Mouse (Mus musculus) G1E (cell line): ENCODE results near the gene Igfbp2. TPM values are rescaled to one million over a fixed set of nuclear protein-coding genes. Genes with fewer than 3 reads are reported as not detected.

Experiments used
- ATAC-seq: 2 replicates; pipeline ENCODE4 v1.8.0; 2016; ENCODE audit warnings: mild to moderate bottlenecking; ENCODE audit not compliant: insufficient number of reproducible peaks, poor library complexity, low FRiP score, severe bottlenecking; ENCODE audit errors: extremely low read depth
- DNase-seq: peaks from one replicate; pipeline ENCODE4 v3.0.0; 2012; ENCODE audit warnings: low spot score
- H3K27me3 ChIP-seq: 2 replicates; pipeline ENCODE4 v1.6.1; 2012; ENCODE audit warnings: mild to moderate bottlenecking, low read length, inconsistent platforms; ENCODE audit not compliant: insufficient read depth
- H3K36me3 ChIP-seq: replicated peaks from 2 replicates; pipeline ENCODE3; 2012; ENCODE audit warnings: mild to moderate bottlenecking, inconsistent platforms
- H3K4me1 ChIP-seq: 2 replicates; pipeline ENCODE4 v1.6.1; 2012; ENCODE audit warnings: low read depth, low read length, inconsistent platforms, mixed read lengths; ENCODE audit not compliant: insufficient read depth
- H3K4me3 ChIP-seq: 2 replicates; pipeline ENCODE4 v1.5.1; 2012; ENCODE audit warnings: low read depth, mild to moderate bottlenecking, inconsistent platforms, low read length, moderate library complexity, mixed read lengths
- H3K9me3 ChIP-seq: replicated peaks from 2 replicates; pipeline ENCODE4 v1.6.1; 2012; ENCODE audit warnings: inconsistent platforms
- CTCF ChIP-seq: IDR thresholded peaks from 2 replicates; pipeline ENCODE4 v1.5.1; 2012; ENCODE audit warnings: low read depth, low read length, inconsistent platforms, mixed read lengths
- GATA1 ChIP-seq: IDR thresholded peaks from 2 replicates; pipeline ENCODE4 v1.6.1; 2012; ENCODE audit warnings: borderline replicate concordance, low read length, inconsistent platforms, mixed read lengths
- GATA2 ChIP-seq: IDR thresholded peaks from 2 replicates; pipeline ENCODE4 v1.6.1; 2012; ENCODE audit warnings: low read depth, low read length, inconsistent platforms, borderline replicate concordance
- POLR2AphosphoS5 ChIP-seq: IDR thresholded peaks from 2 replicates; pipeline ENCODE4 v1.6.1; 2012; ENCODE audit warnings: low read depth, low read length, inconsistent platforms; ENCODE audit not compliant: insufficient replicate concordance
- TAL1 ChIP-seq: conservative IDR thresholded peaks from 2 replicates; pipeline ENCODE4 v1.6.1; 2012; ENCODE audit warnings: low read depth, low read length, inconsistent platforms, mixed read lengths
- polyA plus RNA-seq: library from polyadenylated mRNA; stranded (reverse); fragments of >175 nt; gene quantifications from 2 replicates; pipeline ENCODE4 v1.2.3, GENCODE M21; 2012
- total RNA-seq, 2 experiments: library from RNA; stranded (forward) in 1 of 2; stranded (reverse) in 1 of 2; fragments of 200-1000 nt in 1 of 2; fragments of >200 nt in 1 of 2; fragmentation: Nextera tagmentation in 1 of 2; gene quantifications; 2 replicates each; pipeline ENCODE4 v1.2.3; 2014 to 2017

Gene Igfbp2
- total and polyA plus RNA-seq, 3 experiments, result 0.55 TPM; not detected in 2

DNA sequence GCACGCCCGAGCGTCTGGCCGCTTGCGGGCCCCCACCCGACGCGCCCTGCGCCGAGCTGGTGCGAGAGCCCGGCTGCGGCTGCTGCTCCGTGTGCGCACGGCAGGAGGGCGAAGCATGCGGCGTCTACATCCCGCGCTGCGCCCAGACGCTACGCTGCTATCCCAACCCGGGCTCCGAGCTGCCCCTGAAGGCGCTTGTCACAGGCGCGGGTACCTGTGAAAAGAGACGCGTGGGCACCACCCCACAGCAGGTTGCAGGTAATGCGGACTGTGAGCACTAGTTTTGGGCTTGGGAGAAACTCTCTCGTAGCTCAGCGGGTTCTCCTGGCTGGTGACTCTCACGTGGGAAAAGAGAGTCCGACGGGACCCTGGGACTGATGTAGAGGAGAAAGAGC, 401 bp downstream of the Igfbp2 start:
- Histone ChIP-seq H3K9me3 (no peaks in the 10 kb centered on the region), H3K36me3 (no peaks in the 10 kb centered on the region), H3K27me3 (peaks cover 40% of the 10 kb centered on the region), H3K4me1 (no peaks in the 10 kb centered on the region), H3K4me3 (no peak overlapping the region)
- DNase-seq (no peak), ATAC-seq (no peak)
- no peak for TF ChIP-seq GATA2
- no peak for TF ChIP-seq POLR2AphosphoS5
- no peak for TF ChIP-seq TAL1
- no peak for TF ChIP-seq CTCF
- no peak for TF ChIP-seq GATA1

DNA sequence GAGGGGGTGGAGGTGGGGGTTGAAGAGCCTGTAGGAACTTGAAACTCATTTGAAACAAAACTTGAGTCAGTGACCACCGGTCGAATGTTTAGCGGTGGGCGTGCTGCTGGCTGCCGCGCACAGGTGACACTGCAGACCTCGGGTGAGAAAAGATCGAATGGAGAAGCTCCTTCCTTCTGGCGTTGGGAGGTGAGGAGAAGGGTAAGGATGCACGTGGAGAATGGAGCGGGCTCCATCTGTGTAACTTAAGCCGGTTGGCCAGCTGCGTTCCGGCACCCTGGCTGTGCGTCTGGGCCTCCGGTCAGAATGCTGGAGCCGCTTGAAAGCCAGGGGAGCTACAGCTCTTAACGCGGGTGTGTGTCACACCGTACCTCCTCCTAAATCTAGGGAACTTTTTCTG, 983 bp downstream of the Igfbp2 start:
- no peaks in the 10 kb centered on the region for H3K9me3 ChIP-seq
- TF ChIP-seq TAL1, result no peak
- no peak for TF ChIP-seq POLR2AphosphoS5
- TF ChIP-seq CTCF, result no peak
- TF ChIP-seq GATA2, result no peak
- no peak for TF ChIP-seq GATA1
- no peak for DNase-seq
- no peak overlapping the region for H3K4me3 ChIP-seq
- no peaks in the 10 kb centered on the region for H3K36me3 ChIP-seq
- no peak for ATAC-seq
- peaks cover 40% of the 10 kb centered on the region for H3K27me3 ChIP-seq
- no peaks in the 10 kb centered on the region for H3K4me1 ChIP-seq

DNA sequence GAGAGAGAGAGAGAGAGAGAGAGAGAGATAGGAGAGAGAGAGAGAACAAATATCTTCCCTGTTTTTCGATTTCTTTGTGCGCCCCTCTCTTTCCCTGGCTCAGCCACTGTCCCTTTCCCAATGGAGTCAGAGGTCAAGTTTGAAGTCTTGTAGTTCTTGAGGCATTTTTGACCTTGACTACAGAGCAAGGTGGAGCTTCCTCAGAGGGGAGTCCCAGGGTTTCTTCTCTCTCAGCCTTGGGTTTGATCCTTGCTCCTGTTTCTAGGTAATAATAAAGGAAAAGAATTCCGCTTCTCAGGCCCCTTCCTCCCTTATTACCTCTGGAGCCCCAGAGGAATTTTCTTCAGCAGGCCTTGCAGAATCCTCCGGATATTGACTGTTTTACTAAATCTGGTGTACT, 1.6 kb downstream of the Igfbp2 start:
- no peak overlapping the region for H3K4me3 ChIP-seq

DNA sequence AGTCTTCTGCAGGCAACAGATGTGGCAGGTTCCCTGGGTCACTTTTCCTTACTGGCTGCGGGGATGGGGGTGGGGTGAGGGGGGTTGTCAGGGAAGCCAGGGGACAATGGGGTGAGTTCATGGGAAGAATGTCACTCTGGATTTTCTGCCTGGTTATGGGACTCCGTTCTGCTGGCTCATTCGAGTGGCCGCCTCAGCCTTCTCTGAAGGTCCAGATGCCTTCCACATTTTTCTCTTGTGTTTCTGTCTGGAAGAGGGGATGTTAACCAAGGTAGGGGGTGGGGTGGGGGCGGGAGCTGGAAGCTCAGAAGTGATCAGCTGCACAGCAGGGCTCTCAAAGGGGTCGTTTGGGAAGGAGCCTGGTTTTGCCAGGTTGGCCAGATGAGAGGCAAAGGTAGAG, 2.1 kb downstream of the Igfbp2 start:
- Histone ChIP-seq H3K27me3 (peaks cover 38% of the 10 kb centered on the region), H3K4me1 (no peaks in the 10 kb centered on the region), H3K4me3 (no peak overlapping the region), H3K36me3 (no peaks in the 10 kb centered on the region), H3K9me3 (no peaks in the 10 kb centered on the region)
- DNase-seq (no peak), ATAC-seq (no peak)
- TF ChIP-seq GATA2 (no peak), GATA1 (no peak), TAL1 (no peak), POLR2AphosphoS5 (no peak), CTCF (no peak)

More for the DNA sequence above, 1.6 kb downstream of the Igfbp2 start:
- no peak for ATAC-seq
- Histone ChIP-seq H3K36me3 (no peaks in the 10 kb centered on the region), H3K27me3 (peaks cover 40% of the 10 kb centered on the region), H3K4me1 (no peaks in the 10 kb centered on the region), H3K9me3 (no peaks in the 10 kb centered on the region)
- TF ChIP-seq TAL1 (no peak), POLR2AphosphoS5 (no peak), GATA2 (no peak), GATA1 (no peak)
- no peak for DNase-seq

DNA sequence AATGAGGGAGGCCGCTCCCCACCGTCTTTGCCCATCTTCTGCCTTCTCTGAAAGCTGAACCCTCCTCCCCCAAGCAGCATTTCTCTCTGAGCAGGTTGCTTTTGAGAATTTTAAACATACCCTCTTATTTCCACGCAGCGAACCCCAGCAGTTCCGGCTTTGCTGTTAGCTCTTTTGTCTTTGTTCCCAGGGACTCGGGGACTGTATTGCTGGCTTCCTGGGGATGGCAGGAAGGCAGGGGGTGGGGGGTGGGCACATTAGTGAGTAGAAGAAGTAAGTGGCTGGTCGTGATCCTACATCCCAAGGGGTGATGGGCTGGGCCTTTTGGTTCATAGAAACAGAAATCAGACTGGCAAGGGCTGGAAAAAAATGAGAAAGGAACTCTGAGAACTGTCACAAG, 2.6 kb downstream of the Igfbp2 start:
- no peak for DNase-seq
- no peak overlapping the region for H3K4me3 ChIP-seq
- no peaks in the 10 kb centered on the region for H3K9me3 ChIP-seq
- H3K4me1 ChIP-seq, result no peaks in the 10 kb centered on the region
- H3K27me3 ChIP-seq, result peaks cover 37% of the 10 kb centered on the region
- no peaks in the 10 kb centered on the region for H3K36me3 ChIP-seq
- ATAC-seq, result no peak
- TF ChIP-seq CTCF (no peak), GATA2 (no peak), GATA1 (no peak), POLR2AphosphoS5 (no peak), TAL1 (no peak)

DNA sequence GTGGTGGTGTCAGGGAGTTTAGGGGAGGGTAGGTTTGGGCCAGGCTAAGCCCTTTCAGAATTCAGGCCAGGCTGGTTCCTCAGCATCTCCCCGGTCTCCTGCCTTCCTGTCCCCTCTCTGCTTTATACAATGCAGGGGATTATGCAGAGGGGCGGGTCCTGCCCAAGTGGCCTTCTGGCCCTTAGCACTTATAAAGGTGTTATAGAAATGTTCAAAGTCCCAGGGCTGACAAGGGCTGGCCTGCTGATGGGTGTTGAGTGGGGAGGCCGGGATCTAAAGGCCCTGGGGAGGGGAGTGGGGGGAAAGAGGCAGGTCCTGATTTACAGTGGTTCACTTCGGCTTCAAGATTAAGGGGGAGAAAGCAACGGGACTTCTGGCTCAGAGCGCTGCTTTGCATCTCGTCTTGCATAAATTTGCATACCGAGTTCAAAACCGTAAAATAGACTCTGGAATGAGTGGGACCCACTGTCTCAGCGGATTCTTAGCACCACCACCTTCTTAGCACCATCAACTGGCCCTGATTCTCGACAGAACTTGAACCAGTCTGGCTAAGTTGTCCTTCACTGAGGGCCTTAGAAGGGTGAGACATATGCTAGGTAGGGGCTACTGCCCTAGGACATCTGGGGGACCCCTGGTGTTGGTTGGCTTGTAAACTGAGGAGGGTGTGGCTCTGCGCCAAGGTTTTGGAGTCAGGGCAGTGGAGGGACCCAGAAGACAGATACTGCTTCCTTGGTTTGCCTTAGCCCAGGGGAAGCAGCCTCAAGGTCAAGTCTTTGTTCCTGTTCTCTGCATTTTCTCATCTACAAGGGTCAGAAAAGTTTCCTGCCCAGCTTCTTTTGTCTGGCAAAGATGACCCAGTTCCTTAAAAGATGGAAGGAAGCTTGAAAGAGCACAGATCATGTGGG, 3.4 kb downstream of the Igfbp2 start:
- Histone ChIP-seq H3K4me3 (no peak overlapping the region), H3K9me3 (no peaks in the 10 kb centered on the region), H3K27me3 (peaks cover 37% of the 10 kb centered on the region), H3K36me3 (no peaks in the 10 kb centered on the region), H3K4me1 (no peaks in the 10 kb centered on the region)
- DNase-seq, result no peak
- ATAC-seq, result no peak
- TF ChIP-seq TAL1, result no peak
- no peak for TF ChIP-seq GATA2
- no peak for TF ChIP-seq GATA1
- no peak for TF ChIP-seq POLR2AphosphoS5
- no peak for TF ChIP-seq CTCF
